15 mouse cellular contexts compared by ENCODE assay signal in genomic region chr9:77673218-77673617, GRCm38 (mm10). TPM values are rescaled to one million over a fixed set of nuclear protein-coding genes. Genes with fewer than 3 reads are reported as not detected.
"Had no signal": no experiment of that assay in that cellular context is flagged by ENCODE, and none has a peak within 500 bp of the region (broad histone marks: within the 10 kb centered on the region; RNA-seq: fewer than 3 reads in every experiment).

No protein-coding gene starts in this region.

- DNase-seq: layer of hippocampus, adult 9-11 months; liver, embryonic 13.5 days; lung, adult 2 months; lung, postnatal 14 days; lung, postnatal 4 days; retina, postnatal 1 day; thymus, adult 18-20 months; thymus, postnatal 4 days had no signal

- H3K4me3 ChIP-seq: layer of hippocampus, adult 2 months; liver, embryonic 13.5 days; midbrain, embryonic 12.5 days; neural tube, embryonic 13.5 days had no signal

- H3K27me3 ChIP-seq: liver, embryonic 13.5 days; midbrain, embryonic 12.5 days; neural tube, embryonic 13.5 days had no signal

- H3K36me3 ChIP-seq: liver, embryonic 13.5 days; midbrain, embryonic 12.5 days; neural tube, embryonic 13.5 days had no signal

- H3K4me2 ChIP-seq: liver, embryonic 13.5 days; midbrain, embryonic 12.5 days; neural tube, embryonic 13.5 days had no signal

- H3K4me1 ChIP-seq: liver, embryonic 13.5 days; midbrain, embryonic 12.5 days; neural tube, embryonic 13.5 days had no signal

- H3K9ac ChIP-seq: liver, embryonic 13.5 days; midbrain, embryonic 12.5 days; neural tube, embryonic 13.5 days had no signal

- H3K27ac ChIP-seq: kidney, postnatal 0 days; layer of hippocampus, adult 2 months; liver, embryonic 13.5 days; midbrain, embryonic 12.5 days; neural tube, embryonic 13.5 days had no signal

RNA-seq across cellular contexts. Expression of gene Klhl31, which starts 36.9 kb away (rescaled TPM):
- polyA plus RNA-seq: large intestine, adult 2 months; liver, adult 2 months; spleen, adult 2 months had no signal
